Mouse (Mus musculus): ENCODE data around the gene Wdtc1.

Gene Wdtc1

GRCm38 (mm10) chr4:133281513-133281912 lies 71.8 kb downstream of the Wdtc1 start:
- no peak for DNase-seq

DNA sequence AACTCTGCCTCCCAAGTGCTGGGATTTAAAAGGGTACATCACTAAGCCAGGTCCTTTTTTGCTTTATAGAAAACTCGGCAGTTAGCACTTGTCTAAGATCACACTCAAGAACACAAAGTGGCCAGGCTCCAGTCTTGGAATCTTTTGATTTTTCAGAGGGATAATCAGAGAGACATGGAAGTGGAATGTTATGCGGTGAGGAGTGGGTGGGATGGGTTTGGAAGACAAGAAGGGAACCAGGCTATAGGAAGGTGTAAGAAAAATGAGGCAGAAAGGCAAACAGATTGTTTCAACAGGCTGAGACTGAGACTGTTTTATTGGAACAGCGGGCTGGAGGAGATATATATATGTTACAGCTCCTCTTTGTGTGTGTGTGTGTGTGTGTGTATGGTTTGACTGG lies 74.8 kb downstream of the Wdtc1 start:
- no peak for DNase-seq

- no peak for DNase-seq
These were observed 75.2 kb downstream of the Wdtc1 start for GRCm38 (mm10) chr4:133278067-133278466.

DNA sequence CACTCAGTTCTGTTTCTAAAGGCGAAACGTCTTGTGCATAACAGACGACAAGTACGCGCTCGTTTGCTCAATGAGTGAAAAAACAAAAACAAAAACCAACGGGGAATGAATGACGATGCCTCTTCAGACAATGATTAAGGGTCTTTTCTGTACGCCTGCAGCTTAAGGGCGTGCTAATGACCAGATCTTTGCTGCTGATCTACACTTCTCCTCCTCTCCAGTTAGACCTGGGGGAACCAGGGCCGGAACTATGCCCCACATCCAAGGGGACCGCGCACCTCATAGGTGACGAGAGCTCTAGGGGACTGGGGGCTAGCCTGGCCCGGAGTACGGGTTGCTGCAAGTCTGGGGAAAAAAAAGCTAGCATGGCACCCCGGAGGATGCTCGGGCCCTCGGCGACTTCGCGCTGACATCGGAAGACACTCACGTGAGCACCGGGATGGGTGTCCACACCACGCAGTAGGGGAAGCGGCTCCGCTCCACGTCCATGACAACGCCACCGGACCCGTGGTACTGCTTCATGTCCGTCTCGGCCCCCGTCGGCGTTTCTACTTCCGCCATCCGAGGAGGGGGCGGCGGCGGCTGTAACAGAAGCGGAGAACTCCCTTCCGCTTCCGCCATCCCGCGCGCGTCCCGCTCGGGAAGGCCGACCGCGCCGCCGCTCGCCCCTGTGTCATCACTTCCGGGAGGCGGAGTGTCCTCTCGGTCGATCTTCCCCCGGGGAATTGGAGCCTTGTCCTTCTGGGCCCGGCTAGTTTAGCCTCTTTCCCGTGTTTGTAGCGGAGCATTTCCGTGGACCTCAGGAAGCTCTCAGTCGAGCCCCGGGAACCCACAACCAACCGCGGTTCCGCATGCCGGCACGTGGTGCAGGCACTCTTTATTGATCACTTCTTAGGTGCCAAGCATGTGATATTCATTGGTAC lies 75.9 kb downstream of the Wdtc1 start, which contains the start of gene Tmem222:
Gene Tmem222 (minus strand): TSS at position 689 of the 923 bp plus-strand sequence.
- DNase-seq, result peak; percentile 86 to 90

- no peak for DNase-seq
These were observed 82.4 kb downstream of the Wdtc1 start for GRCm38 (mm10) chr4:133270929-133271328.

DNA sequence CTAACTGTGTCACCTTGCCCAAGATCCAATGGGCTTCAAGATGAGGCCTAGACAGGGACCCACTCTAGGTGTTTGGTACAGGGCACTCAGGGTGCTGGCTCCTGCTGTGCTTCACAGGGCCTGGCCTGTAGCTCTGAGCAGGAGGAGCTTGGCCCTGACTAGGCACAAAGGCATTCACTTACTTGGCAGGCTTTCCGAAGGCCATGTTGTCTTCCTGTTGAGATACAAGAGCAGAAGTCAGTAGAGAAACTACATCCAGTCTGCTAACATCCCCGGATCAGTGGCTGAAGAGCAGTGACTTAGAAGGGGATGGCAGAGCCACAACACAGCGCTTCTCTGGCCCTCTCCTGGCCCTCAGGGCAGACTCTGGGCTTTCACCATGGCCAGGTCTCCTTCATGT lies 83.7 kb downstream of the Wdtc1 start:
- no peak for DNase-seq

- DNase-seq, result no peak
These were observed 84.3 kb downstream of the Wdtc1 start for GRCm38 (mm10) chr4:133268931-133269330.

- DNase-seq, result no peak
These were observed 86.9 kb downstream of the Wdtc1 start for GRCm38 (mm10) chr4:133266248-133266880.

DNA sequence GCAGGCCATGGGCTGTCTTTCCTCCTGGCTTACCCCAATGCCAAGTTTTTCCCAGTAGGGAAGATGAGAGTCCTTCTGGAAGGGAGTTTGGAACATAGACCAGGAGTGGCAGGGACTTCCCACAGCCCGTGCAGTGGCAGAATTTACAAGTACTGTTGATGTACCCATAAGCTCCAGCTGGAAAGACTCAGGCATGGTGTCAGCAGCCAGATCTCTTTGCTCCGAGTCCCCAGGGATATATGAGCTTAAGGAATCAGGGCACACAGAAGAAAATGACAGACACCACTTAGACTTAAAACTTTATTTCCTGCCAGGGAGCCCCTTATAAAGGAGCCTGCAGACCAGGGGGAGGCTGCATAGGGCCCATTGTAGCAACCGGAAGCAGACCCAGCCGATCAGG lies 87.5 kb downstream of the Wdtc1 start:
- no peak for DNase-seq

GRCm38 (mm10) chr4:133265297-133265696 lies 88.0 kb downstream of the Wdtc1 start:
- no peak for DNase-seq

- no peak for DNase-seq
These were observed 88.7 kb downstream of the Wdtc1 start for GRCm38 (mm10) chr4:133264559-133264958.

- DNase-seq, result no peak
These were observed 89.5 kb downstream of the Wdtc1 start for GRCm38 (mm10) chr4:133263756-133264155.

DNA sequence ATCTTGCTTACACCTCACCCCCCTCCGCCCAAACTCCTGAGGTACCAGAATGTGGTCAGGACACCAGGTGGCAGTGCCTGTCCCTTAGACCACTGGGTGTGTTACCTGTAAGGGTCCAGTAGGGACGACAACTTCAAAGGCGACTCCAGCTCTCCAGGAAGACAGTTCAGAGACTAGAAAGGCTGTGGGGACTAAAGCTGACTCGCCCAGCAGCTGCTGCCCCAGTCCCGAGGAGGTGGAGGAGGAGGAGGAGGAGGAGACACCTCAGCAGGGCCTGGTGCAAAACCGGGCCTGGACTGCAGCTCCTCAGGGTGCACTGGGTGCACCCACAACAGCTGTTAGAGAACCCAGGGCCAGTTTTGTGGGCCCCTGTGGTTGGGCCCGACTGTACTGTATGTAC lies 90.4 kb downstream of the Wdtc1 start, which contains the start of gene Sytl1:
Gene Sytl1 (minus strand): TSS at position 232 of the 400 bp plus-strand sequence.
- DNase-seq, result no peak

DNA sequence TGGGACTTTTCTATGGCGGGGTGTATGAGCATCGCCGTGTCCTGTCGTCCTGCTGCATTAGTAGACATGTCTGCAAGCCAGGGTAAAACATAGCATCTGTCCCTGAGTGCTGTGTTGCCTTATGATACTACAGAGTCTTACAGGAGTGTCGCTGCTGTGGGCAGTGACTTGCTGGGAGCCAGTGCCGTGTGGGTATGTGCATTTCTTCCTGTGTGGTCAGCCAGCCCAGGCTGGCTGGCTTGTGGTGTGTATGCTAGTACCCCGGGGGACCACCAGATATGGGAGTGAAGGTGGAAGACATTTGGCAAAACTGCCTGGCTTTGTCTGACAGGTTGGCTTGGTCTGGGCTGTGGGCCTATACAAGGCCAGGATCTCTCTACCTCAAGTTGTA lies 90.9 kb downstream of the Wdtc1 start:
- no peak for DNase-seq

GRCm38 (mm10) chr4:133261641-133262374 lies 91.5 kb downstream of the Wdtc1 start:
- no peak for DNase-seq

DNA sequence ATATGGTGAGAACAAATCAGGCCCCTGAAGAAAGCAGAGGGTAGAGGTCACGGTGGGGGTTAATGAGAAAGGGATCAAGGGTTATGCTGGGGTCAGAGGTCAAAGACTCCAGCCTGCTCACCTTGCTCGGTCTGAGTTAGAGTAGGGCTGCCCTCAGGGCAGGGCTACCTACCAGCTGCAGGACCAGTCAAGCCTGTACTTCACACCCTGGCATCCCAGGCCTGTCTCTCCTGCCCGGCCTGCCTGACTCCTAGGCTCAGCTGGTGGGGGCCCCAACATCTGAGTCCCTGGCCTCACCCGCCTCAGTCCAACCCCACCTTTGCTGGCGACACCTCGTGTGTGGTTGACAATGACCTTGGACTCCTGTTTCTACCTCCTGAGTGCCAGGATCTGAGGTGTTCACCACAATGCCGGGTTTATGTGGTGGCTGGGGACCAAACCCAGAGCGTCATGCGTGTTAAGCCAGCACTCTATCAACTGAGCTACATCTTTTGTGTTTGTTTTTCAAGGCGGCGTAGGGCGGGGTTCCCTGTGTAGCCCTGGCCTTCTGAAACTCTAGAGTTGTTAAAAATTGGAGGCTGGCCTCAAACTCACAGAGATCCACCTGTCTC lies 95.4 kb downstream of the Wdtc1 start:
- no peak for DNase-seq

GRCm38 (mm10) chr4:133257230-133257629 lies 96.1 kb downstream of the Wdtc1 start:
- no peak for DNase-seq

DNA sequence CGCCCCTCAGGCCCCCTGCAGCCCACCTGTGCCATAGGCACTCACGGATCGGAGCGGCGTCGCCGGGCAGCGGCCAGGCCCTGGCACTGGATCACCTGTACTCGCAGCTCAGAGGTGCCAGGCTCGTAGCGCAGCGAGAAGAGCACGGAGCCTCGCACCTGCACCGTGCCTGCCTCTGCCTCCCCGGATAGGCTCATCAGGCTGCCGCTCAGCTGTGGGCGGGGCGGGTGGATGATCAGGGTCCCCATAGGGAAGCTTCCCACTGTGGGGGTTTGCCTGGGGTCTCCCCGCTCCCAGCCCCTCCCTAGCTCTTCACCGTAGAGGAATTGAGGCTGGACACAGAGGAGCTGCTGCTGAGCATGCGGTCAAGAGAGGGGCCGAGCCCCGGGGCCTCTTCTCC lies 96.5 kb downstream of the Wdtc1 start:
- no peak for DNase-seq

DNA sequence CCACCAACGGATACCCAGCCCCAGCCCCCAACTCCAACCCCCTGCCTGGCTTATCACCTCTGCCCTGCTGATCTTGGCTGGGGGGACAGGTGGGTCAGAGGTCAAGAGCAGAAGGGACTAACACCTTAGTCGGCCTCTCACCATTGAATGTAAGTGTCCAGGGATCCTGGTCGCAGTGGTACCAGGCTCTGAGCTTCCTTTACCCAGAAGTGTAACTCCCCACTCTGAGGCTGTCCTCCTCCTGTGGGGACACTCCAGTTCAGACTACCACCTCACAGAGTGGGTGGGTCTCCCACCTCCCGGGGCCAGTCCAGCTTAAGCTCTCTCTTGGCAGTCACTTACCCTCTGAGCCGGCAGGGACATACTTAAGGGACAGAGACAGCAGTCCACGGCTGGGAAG lies 97.9 kb downstream of the Wdtc1 start:
- DNase-seq, result no peak

DNA sequence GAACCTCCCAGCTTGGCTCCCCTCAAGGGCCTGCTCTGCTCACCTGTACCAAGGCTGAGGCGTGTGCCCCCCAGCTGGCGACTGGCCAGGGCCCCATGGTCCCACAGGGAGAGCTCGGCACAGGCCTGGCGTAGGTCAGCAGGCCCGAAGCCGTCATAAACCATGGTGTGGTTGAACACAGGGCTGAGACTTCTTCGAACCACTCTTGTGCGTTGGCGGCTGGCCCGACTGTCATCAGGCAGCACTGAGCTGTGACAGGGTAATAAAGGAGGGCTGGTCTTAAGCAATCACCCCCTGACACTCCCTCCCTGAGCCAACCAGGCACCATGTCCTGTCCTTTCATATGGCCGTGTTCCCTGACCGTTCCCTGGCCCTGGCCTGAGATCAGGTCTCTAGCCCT lies 99.9 kb downstream of the Wdtc1 start:
- DNase-seq, result no peak

DNA sequence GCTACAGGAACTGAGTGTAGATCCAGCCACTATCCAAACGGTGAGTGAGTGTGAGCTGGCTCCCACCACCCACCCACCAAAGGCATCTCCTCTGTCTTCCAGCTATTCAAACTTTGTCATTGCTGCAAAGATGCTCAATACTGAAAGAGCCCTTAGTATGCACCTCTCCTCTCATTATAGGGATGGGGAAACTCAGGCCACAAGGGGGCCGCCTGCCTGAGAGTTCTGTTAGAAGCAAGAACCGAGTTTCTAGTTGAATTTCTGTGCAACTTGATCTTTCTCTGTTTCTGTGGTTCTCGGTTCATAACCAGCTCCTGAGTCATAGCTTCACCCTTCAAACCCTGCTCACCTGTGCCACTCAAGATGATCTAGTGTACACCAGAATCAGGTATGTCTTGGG lies 101.2 kb downstream of the Wdtc1 start:
- no peak for DNase-seq

GRCm38 (mm10) chr4:133251214-133251613 lies 102.1 kb downstream of the Wdtc1 start:
- no peak for DNase-seq

DNA sequence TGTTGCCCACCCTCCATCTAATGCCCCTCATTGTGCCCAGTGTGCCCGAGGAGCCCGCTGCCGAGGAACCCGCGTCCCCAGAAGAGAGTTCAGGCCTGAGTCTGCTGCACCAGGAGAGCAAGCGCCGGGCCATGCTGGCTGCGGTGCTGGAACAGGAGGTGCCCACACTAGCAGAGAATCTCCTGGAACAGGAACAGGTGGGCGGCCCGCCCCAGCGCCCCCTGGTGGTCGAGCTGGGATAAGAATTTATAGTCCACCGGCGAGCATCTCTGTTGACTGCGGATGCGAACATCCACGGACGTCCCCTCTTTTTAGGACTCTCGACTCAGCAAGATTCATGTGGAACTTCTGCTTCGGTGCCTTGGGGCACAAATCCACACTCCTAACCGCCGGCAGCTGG lies 102.7 kb downstream of the Wdtc1 start:
- peak; percentile 67 to 83 for DNase-seq
